Mouse (Mus musculus) heart, embryonic 13.5 days (tissue): Measurements from ENCODE around the gene Gm21188. TPM values are rescaled to one million over a fixed set of nuclear protein-coding genes. Genes with fewer than 3 reads are reported as not detected.

Experiments
- polyA plus RNA-seq: library from polyadenylated mRNA; unstranded; fragments of >200 nt; fragmentation: Nextera tagmentation; extraction: Ambion mirVana; gene quantifications from 2 replicates; pipeline ENCODE4 v1.2.1, GENCODE M21; 2015

The Gm21188 gene
- polyA plus RNA-seq, 1 experiment from 2014 or later: not detected

Other genes with a start within 250 kb of the Gm21188 start
- not detected in 2 replicates for gene AF067063, start 222.0 kb downstream of the Gm21188 start, polyA plus RNA-seq
- not detected in 2 replicates for gene D13Ertd608e, start 216.2 kb downstream of the Gm21188 start, polyA plus RNA-seq
- not detected in 2 replicates for gene Tcstv1, start 157.4 kb downstream of the Gm21188 start, polyA plus RNA-seq
- not detected in 2 replicates for gene Gm21761, start 122.9 kb downstream of the Gm21188 start, polyA plus RNA-seq
- not detected in 2 replicates for gene B020031M17Rik, start 101.4 kb downstream of the Gm21188 start, polyA plus RNA-seq
- not detected in 2 replicates for gene Gm36079, start 25.2 kb downstream of the Gm21188 start, polyA plus RNA-seq
- not detected in 2 replicates for gene Gm20767, start 88.1 kb upstream of the Gm21188 start, polyA plus RNA-seq
- not detected in 2 replicates for gene Gm21818, start 120.2 kb upstream of the Gm21188 start, polyA plus RNA-seq
- not detected in 2 replicates for gene Gm21762, start 163.8 kb upstream of the Gm21188 start, polyA plus RNA-seq
- not detected in 2 replicates for gene Gm21731, start 186.9 kb upstream of the Gm21188 start, polyA plus RNA-seq
- gene AF067061, start 210.9 kb upstream of the Gm21188 start, polyA plus RNA-seq: not detected in 2 replicates
- gene BC147527, start 248.2 kb upstream of the Gm21188 start, polyA plus RNA-seq: 0.09 and 0.23 TPM in 2 replicates